Mouse (Mus musculus) heart, postnatal 36 days (tissue): ENCODE measurements around the gene Znrf4. TPM values are rescaled to one million over a fixed set of nuclear protein-coding genes. Genes with fewer than 3 reads are reported as not detected.
"Not testable (repeated sequence)": the region's sequence is repeated elsewhere in the genome, so short reads cannot be mapped to it uniquely, and the experiment has no call there.

Experiments used
- DNase-seq, 2 experiments: peaks; one replicate each; pipeline ENCODE4 v3.0.0; 2021 to 2022
- intact Hi-C: fragments of 180-260 bp; cut with DNase I; formaldehyde crosslinking; loops from one replicate; pipeline ENCODE4 v1.15.1; 2025
- total RNA-seq, 2 experiments: library from RNA; stranded (reverse); gene quantifications; 2 replicates each; pipeline ENCODE4 v1.2.3; 2021

Znrf4 gene
- total RNA-seq, 2 experiments from 2014 or later, result not detected

GRCm38 (mm10) chr17:56537912-56538311 lies 25.7 kb upstream of the Znrf4 start:
- intact Hi-C loops, result no loop called here
- no peak for DNase-seq

GRCm38 (mm10) chr17:56536874-56537273 lies 24.6 kb upstream of the Znrf4 start:
- intact Hi-C loops, result no loop called here
- no peak for DNase-seq

GRCm38 (mm10) chr17:56536192-56536591 lies 24.0 kb upstream of the Znrf4 start:
- intact Hi-C loops, result no loop called here
- DNase-seq, result no peak

- no peak for DNase-seq
- intact Hi-C loops, result no loop called here
Observed at GRCm38 (mm10) chr17:56524943-56525342, 12.7 kb upstream of the Znrf4 start.

GRCm38 (mm10) chr17:56522744-56523143 lies 10.5 kb upstream of the Znrf4 start:
- DNase-seq, result no peak
- intact Hi-C loops, result no loop called here

GRCm38 (mm10) chr17:56515690-56516410 lies 3.6 kb upstream of the Znrf4 start:
- no peak for DNase-seq
- intact Hi-C loops, result no loop called here

- no peak for DNase-seq
- intact Hi-C loops, result no loop called here
Observed at GRCm38 (mm10) chr17:56514916-56515315, 2.7 kb upstream of the Znrf4 start.

- no peak for DNase-seq
- intact Hi-C loops, result no loop called here
Observed at GRCm38 (mm10) chr17:56514330-56514729, 2.1 kb upstream of the Znrf4 start.

GRCm38 (mm10) chr17:56511707-56512090 lies 532 bp downstream of the Znrf4 start:
- intact Hi-C loops, result no loop called here
- no peak for DNase-seq

GRCm38 (mm10) chr17:56510970-56511706 lies 1.1 kb downstream of the Znrf4 start:
- intact Hi-C loops, result no loop called here
- DNase-seq, result no peak

- intact Hi-C loops, result no loop called here
- DNase-seq, result no peak
Observed at GRCm38 (mm10) chr17:56510473-56510969, 1.7 kb downstream of the Znrf4 start.

- intact Hi-C loops, result no loop called here
- no peak for DNase-seq
Observed at GRCm38 (mm10) chr17:56509707-56510472, 2.3 kb downstream of the Znrf4 start.

GRCm38 (mm10) chr17:56509021-56509640 lies 3.1 kb downstream of the Znrf4 start:
- DNase-seq, result no peak
- intact Hi-C loops, result no loop called here

GRCm38 (mm10) chr17:56507161-56508068 lies 4.8 kb downstream of the Znrf4 start:
- peak; percentile 88 to 92 for DNase-seq
- intact Hi-C loops, result no loop called here

- intact Hi-C loops, result no loop called here
- no peak for DNase-seq
Observed at GRCm38 (mm10) chr17:56506417-56507065, 5.7 kb downstream of the Znrf4 start.

- no peak for DNase-seq
- intact Hi-C loops, result no loop called here
Observed at GRCm38 (mm10) chr17:56505401-56505800, 6.8 kb downstream of the Znrf4 start.

- intact Hi-C loops, result no loop called here
- DNase-seq, result peak; percentile 28 to 46
Observed at GRCm38 (mm10) chr17:56502526-56502925, 9.7 kb downstream of the Znrf4 start.

- DNase-seq, result not testable (repeated sequence)
- intact Hi-C loops, result loop anchor here (1.0 kb wide), 1 partner anchor 21 kb away; no protein-coding TSS in a partner anchor
Observed at GRCm38 (mm10) chr17:56501635-56502400, 10.4 kb downstream of the Znrf4 start.
